Mouse (Mus musculus) cerebellum, adult 2 months (tissue): Measurements from ENCODE around the gene Gna12.

Experiments used
- CTCF ChIP-seq: fragments of 200-500 bp; IDR thresholded peaks from 2 replicates; pipeline ENCODE4 v1.5.1; 2011; ENCODE audit warnings: low read depth, mild to moderate bottlenecking, control low read depth, low read length, moderate library complexity, borderline replicate concordance; ENCODE audit not compliant: insufficient read depth
- POLR2A ChIP-seq: fragments of 200-500 bp; IDR thresholded peaks from 2 replicates; pipeline ENCODE4 v1.6.1; 2011; ENCODE audit warnings: low read length, control low read depth, borderline replicate concordance; ENCODE audit not compliant: insufficient read depth

DNA sequence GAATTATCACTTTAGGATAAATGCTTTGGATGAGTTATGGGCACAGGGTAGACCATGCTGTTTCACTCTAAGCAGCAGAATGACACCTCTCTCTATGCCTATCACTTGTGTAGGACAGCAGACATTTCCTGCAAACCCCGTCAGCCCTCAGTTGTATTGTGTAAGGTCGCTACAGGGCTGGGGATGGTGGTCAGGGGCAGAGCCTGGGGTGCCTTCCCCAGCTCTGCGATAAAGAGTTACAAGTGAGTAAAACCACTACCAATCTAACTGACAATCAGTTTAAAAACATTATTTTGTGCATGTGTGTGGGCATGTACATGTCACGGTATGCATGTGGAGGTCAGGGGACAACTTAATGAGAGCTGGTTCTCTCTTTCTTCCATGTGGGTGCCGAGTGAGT, 49.1 kb downstream of the Gna12 start:
- no peak for TF ChIP-seq POLR2A
- no peak for TF ChIP-seq CTCF
